Mouse (Mus musculus) mature B cell (primary cell): ENCODE results near the gene Akap14.

Source experiments
- in situ Hi-C: fragments of 300-500 bp; cut with MboI; formaldehyde crosslinking; loops from 2 replicates; pipeline ENCODE4 v1.14.3; 2019

Akap14 gene

GRCm38 (mm10) chrX:37103826-37104225 lies 64.8 kb downstream of the Akap14 start:
- in situ Hi-C loops: no loop called here
